Mouse (Mus musculus): ENCODE results near the gene Tmem14c. TPM values are rescaled to one million over a fixed set of nuclear protein-coding genes. Genes with fewer than 3 reads are reported as not detected.
A peak's percentile ranks its signal among the peaks of the same experiment; 100 is the strongest.

Tmem14c gene
- polyA plus RNA-seq, 1 experiment from 2014 or later = 337 TPM

DNA sequence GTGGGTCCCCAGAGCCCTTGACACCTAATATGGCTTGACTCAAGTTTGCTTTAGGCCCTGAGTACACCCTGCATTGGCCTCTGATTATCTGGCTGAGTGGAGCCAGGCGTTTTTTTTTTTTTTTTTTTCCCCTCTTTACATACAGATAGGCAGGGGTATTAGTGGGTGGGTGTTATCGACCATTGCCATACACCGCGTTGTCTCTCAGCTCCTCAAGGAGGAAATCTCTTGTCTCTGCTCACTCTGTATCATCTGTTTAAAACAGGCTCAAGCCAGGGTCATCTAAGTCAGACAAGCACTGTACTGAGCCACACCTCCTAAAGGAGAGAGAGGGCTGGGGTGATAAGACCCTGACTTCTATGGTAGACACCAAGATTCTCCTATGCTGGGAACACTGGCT lies 1.7 kb downstream of the Tmem14c start:
- TF ChIP-seq CTCF (IDR thresholded peaks at IDR 0.05; ENCODE audit: low read depth) = no peak
- H3K36me3 ChIP-seq (ENCODE audit: control insufficient read depth, insufficient read depth) = peaks cover 44% of the 10 kb centered on the region
- no peaks in the 10 kb centered on the region for H3K27me3 ChIP-seq (replicated peaks; ENCODE audit: control insufficient read depth, insufficient read depth, low read length)
- no peak overlapping the region for H3K9ac ChIP-seq (ENCODE audit: low read depth, low read length)
- H3K4me2 ChIP-seq (replicated peaks; ENCODE audit: low read depth) = peak overlapping the region; percentile 61
- H3K27ac ChIP-seq (ENCODE audit: low read depth, low read length) = no peak overlapping the region
- 64% methylated on average over 4 of the region's 4 CpGs for WGBS
- no peak for ATAC-seq
- H3K4me1 ChIP-seq (replicated peaks; ENCODE audit: control insufficient read depth, insufficient read depth, low read length) = peaks cover 6% of the 10 kb centered on the region
- H3K4me3 ChIP-seq (ENCODE audit: low read depth, low read length) = no peak overlapping the region
- H3K9me3 ChIP-seq (ENCODE audit: control insufficient read depth) = no peaks in the 10 kb centered on the region

DNA sequence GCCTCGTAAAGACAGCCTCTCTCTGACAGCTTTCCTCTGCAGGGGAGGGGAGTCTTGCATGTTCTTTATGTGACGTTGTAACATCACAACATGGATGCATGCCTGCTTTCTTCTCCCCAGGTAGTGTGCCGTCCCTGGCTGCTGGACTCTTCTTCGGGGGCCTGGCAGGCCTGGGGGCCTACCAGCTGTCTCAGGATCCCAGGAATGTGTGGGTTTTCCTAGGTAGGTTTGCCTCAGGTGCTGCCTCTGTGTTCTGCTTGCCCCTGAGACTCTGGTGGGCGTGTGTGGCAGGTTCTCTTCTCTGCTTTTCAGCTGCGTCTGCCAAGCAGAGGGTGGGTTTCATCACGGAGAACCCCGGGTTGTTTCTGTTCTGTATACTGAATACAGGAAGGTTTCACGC lies 2.1 kb downstream of the Tmem14c start:
- no peak for TF ChIP-seq CTCF (IDR thresholded peaks at IDR 0.05; ENCODE audit: low read depth)
- Histone ChIP-seq H3K36me3 (ENCODE audit: control insufficient read depth, insufficient read depth) (peaks cover 40% of the 10 kb centered on the region), H3K4me3 (ENCODE audit: low read depth, low read length) (no peak overlapping the region), H3K9ac (ENCODE audit: low read depth, low read length) (no peak overlapping the region), H3K9me3 (ENCODE audit: control insufficient read depth) (no peaks in the 10 kb centered on the region), H3K27me3 (replicated peaks; ENCODE audit: control insufficient read depth, insufficient read depth, low read length) (no peaks in the 10 kb centered on the region), H3K4me2 (replicated peaks; ENCODE audit: low read depth) (peak overlapping the region; percentile 61), H3K27ac (ENCODE audit: low read depth, low read length) (no peak overlapping the region; the same call in 1 of the 2 replicates), H3K4me1 (replicated peaks; ENCODE audit: control insufficient read depth, insufficient read depth, low read length) (peaks cover 6% of the 10 kb centered on the region)
- ATAC-seq = no peak
- WGBS = 92% methylated on average over 9 of the region's 9 CpGs

DNA sequence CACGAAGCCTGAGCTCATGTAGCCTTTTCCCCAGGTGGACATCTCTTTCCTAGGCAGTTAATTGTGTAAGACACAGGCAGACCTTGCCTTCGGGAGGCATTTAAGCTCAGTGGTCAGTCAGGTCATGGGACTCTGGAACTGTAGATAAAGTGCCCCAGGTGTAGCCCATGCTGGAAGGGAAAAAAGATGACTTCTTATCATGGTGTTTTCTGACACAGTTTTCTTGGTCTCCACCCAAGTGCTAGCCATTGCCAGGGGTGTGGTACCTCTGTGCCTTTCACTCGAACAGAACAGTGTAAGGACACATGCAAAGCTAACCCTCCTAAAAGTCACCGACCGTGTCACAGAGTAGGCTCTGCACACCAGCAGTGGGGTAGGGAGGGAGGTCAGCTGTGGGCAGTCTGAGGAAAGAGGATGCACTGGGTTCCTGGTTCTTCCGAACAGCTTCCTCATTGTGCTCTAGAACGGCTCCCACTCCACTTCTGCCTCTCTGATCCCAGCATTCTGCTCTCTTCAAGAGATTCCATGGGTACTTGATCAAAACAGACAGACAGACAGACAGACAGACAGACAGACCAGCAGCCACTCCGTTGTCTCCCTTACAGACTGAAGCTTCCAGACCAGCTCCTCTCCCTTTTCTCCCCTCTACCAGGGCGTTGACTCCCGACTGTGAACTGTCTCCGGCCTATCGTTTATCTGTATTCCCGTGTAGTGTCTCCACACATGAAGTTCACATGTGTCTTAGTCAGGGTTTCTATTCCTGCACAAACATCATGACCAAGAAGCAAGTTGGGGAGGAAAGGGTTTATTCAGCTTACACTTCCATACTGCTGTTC lies 2.9 kb downstream of the Tmem14c start:
- Histone ChIP-seq H3K4me1 (replicated peaks; ENCODE audit: control insufficient read depth, insufficient read depth, low read length) (peaks cover 6% of the 10 kb centered on the region), H3K4me3 (ENCODE audit: low read depth, low read length) (no peak overlapping the region), H3K9ac (ENCODE audit: low read depth, low read length) (no peak overlapping the region), H3K9me3 (ENCODE audit: control insufficient read depth) (no peaks in the 10 kb centered on the region), H3K27me3 (replicated peaks; ENCODE audit: control insufficient read depth, insufficient read depth, low read length) (no peaks in the 10 kb centered on the region), H3K27ac (ENCODE audit: low read depth, low read length) (no peak overlapping the region), H3K36me3 (ENCODE audit: control insufficient read depth, insufficient read depth) (peaks cover 44% of the 10 kb centered on the region), H3K4me2 (replicated peaks; ENCODE audit: low read depth) (no peak overlapping the region)
- no peak for ATAC-seq
- no peak for TF ChIP-seq CTCF (IDR thresholded peaks at IDR 0.05; ENCODE audit: low read depth)
- WGBS = 83% methylated on average over 13 of the region's 13 CpGs

DNA sequence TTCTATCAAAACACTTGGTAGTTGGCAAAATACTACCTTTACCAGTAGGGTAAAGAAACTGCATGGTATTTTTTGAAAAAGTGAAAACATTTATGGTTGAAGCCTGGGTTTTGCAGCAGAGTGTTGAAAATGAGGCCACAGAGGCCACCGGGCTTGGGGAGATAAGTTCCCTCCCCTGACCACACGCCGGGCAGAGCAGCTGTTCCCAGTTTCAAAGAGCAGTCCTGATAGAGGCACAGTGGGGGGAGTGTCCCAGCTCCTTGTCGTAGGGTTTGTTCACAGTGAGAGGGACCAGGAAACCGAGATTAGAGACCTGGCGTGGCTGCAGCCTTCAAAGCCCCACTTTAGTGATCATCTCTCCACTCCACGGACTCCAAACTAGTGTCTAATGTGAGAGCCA lies 4.4 kb downstream of the Tmem14c start:
- peaks cover 44% of the 10 kb centered on the region for H3K36me3 ChIP-seq (ENCODE audit: control insufficient read depth, insufficient read depth)
- WGBS = 38% methylated on average over 7 of the region's 7 CpGs
- no peak for ATAC-seq
- H3K27ac ChIP-seq (ENCODE audit: low read depth, low read length) = 0 out of 2 replicates have a peak overlapping the region, but pooled peaks have one; percentile 8
- no peak overlapping the region for H3K4me2 ChIP-seq (replicated peaks; ENCODE audit: low read depth)
- H3K4me3 ChIP-seq (ENCODE audit: low read depth, low read length) = no peak overlapping the region
- TF ChIP-seq CTCF (IDR thresholded peaks at IDR 0.05; ENCODE audit: low read depth) = no peak
- H3K9ac ChIP-seq (ENCODE audit: low read depth, low read length) = no peak overlapping the region
- peaks cover 6% of the 10 kb centered on the region for H3K4me1 ChIP-seq (replicated peaks; ENCODE audit: control insufficient read depth, insufficient read depth, low read length)
- no peaks in the 10 kb centered on the region for H3K9me3 ChIP-seq (ENCODE audit: control insufficient read depth)
- H3K27me3 ChIP-seq (replicated peaks; ENCODE audit: control insufficient read depth, insufficient read depth, low read length) = no peaks in the 10 kb centered on the region

- ATAC-seq = no peak
- no peaks in the 10 kb centered on the region for H3K9me3 ChIP-seq (ENCODE audit: control insufficient read depth)
- no peaks in the 10 kb centered on the region for H3K27me3 ChIP-seq (replicated peaks; ENCODE audit: control insufficient read depth, insufficient read depth, low read length)
- H3K4me3 ChIP-seq (ENCODE audit: low read depth, low read length) = no peak overlapping the region
- no peak overlapping the region for H3K27ac ChIP-seq (ENCODE audit: low read depth, low read length)
- H3K4me1 ChIP-seq (replicated peaks; ENCODE audit: control insufficient read depth, insufficient read depth, low read length) = peaks cover 6% of the 10 kb centered on the region
- no peak for TF ChIP-seq CTCF (IDR thresholded peaks at IDR 0.05; ENCODE audit: low read depth)
- H3K36me3 ChIP-seq (ENCODE audit: control insufficient read depth, insufficient read depth) = peaks cover 44% of the 10 kb centered on the region
- no peak overlapping the region for H3K9ac ChIP-seq (ENCODE audit: low read depth, low read length)
- WGBS = 86% methylated on average over 6 of the region's 6 CpGs
- H3K4me2 ChIP-seq (replicated peaks; ENCODE audit: low read depth) = no peak overlapping the region
These were observed 5.5 kb downstream of the Tmem14c start for GRCm38 (mm10) chr13:41021607-41022006.

GRCm38 (mm10) chr13:41022099-41022498 lies 6.0 kb downstream of the Tmem14c start:
- Histone ChIP-seq H3K9me3 (ENCODE audit: control insufficient read depth) (no peaks in the 10 kb centered on the region), H3K9ac (ENCODE audit: low read depth, low read length) (no peak overlapping the region), H3K36me3 (ENCODE audit: control insufficient read depth, insufficient read depth) (peaks cover 44% of the 10 kb centered on the region), H3K27me3 (replicated peaks; ENCODE audit: control insufficient read depth, insufficient read depth, low read length) (no peaks in the 10 kb centered on the region), H3K4me2 (replicated peaks; ENCODE audit: low read depth) (no peak overlapping the region), H3K27ac (ENCODE audit: low read depth, low read length) (no peak overlapping the region), H3K4me1 (replicated peaks; ENCODE audit: control insufficient read depth, insufficient read depth, low read length) (peaks cover 4% of the 10 kb centered on the region), H3K4me3 (ENCODE audit: low read depth, low read length) (no peak overlapping the region)
- TF ChIP-seq CTCF (IDR thresholded peaks at IDR 0.05; ENCODE audit: low read depth) = no peak
- 55% methylated on average over 13 of the region's 13 CpGs for WGBS
- ATAC-seq = no peak
